Mouse (Mus musculus): ENCODE results near the gene Map2k2. TPM values are rescaled to one million over a fixed set of nuclear protein-coding genes. Genes with fewer than 3 reads are reported as not detected.

Gene Map2k2
- total and polyA plus RNA-seq, 3 experiments: 67.2 to 127 (median 120) TPM

DNA sequence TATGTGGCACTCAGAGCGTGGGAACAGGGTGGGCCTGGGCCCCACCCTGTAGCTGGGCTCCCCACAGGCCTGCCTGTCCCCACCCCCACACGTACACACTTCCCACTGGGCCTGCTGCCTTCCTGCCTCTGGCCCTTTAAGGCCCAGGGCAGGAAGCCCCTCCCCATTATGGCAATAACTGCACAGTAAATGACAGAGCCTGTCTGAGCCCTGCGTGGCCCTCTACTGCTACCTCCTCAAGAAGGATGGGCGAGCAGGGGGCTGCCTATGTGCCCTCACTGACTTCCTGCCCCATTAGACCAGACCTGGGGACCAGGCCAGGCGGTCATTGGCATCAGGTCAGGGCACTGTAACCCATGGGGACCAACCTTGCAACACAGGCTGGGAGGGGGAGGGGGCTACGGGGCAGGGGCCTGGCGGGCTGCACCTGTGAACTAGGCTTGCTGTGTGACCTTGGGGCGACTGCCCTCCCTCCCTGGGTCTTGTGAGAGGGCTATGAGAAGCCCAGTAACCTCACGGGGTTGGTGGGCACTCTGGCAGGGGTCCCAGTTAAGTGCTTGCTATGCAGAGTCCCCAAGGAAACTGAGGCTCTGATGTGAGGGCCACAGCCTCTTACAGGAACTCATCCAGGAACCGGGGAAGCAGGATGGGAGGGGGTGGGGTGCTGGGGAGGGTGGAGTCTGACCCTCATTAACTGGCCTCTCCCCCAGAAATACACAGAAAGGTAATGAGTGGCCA, 35.2 kb downstream of the Map2k2 start:
- Histone ChIP-seq H3K4me2 (ENCODE audit: insufficient read depth, low read depth, poor library complexity, severe bottlenecking) (peak overlapping the region; percentile 77), H3K4me1 (ENCODE audit: control insufficient read depth in 1 of 2, insufficient read depth in 2 of 2) (peaks cover 28 to 68% of the 10 kb centered on the region in 2 experiments), H3K4me3 (replicated peaks in 1 of 3; ENCODE audit: low read depth in 2 of 3, low read length in 2 of 3, poor library complexity in 1 of 3) (peak overlapping the region; percentile 16 to 77 (median 36)), H3K9ac (ENCODE audit: insufficient read depth, low read depth) (peak overlapping the region; percentile 96), H3K9me3 (replicated peaks; ENCODE audit: low read length) (no peaks in the 10 kb centered on the region), H3K79me2 (replicated peaks; ENCODE audit: control insufficient read depth, extremely low read depth, insufficient read depth, poor library complexity, severe bottlenecking) (peaks cover 80% of the 10 kb centered on the region), H3K27me3 (replicated peaks) (no peaks in the 10 kb centered on the region), H3K36me3 (replicated peaks in 1 of 2; ENCODE audit: control insufficient read depth in 1 of 2, insufficient read depth in 1 of 2, low read length in 1 of 2) (peaks cover 27 to 56% of the 10 kb centered on the region in 2 experiments), H3K27ac (ENCODE audit: insufficient read depth, low read depth) (no peak overlapping the region)
- in situ Hi-C loops (cut with MboI; ENCODE audit: low pct_ligation_motif_present, low pct_unique_long_range_greater_than_20kb, low sequenced_read_pairs) (no loop called here), dilution Hi-C loops (cut with MboI; ENCODE audit: extremely low pct_ligation_motif_present, extremely low pct_unique_long_range_greater_than_20kb, low sequenced_read_pairs) (no loop called here)
- no peak for DNase-seq (ENCODE audit: extremely low read depth)
- TF ChIP-seq SIN3A (IDR thresholded peaks at IDR 0.05; ENCODE audit: low read length) (no peak), JUN (IDR thresholded peaks at IDR 0.05; ENCODE audit: insufficient read depth, low read depth, low read length) (no peak), ZNF384 (IDR thresholded peaks at IDR 0.05; ENCODE audit: low read depth, low read length) (no peak), TCF12 (IDR thresholded peaks at IDR 0.05; ENCODE audit: low read depth, low read length) (no peak), RAD21 (IDR thresholded peaks at IDR 0.05; ENCODE audit: low read depth, low read length) (no peak), KAT2A (IDR thresholded peaks at IDR 0.05; ENCODE audit: insufficient replicate concordance, low read length) (no peak)

DNA sequence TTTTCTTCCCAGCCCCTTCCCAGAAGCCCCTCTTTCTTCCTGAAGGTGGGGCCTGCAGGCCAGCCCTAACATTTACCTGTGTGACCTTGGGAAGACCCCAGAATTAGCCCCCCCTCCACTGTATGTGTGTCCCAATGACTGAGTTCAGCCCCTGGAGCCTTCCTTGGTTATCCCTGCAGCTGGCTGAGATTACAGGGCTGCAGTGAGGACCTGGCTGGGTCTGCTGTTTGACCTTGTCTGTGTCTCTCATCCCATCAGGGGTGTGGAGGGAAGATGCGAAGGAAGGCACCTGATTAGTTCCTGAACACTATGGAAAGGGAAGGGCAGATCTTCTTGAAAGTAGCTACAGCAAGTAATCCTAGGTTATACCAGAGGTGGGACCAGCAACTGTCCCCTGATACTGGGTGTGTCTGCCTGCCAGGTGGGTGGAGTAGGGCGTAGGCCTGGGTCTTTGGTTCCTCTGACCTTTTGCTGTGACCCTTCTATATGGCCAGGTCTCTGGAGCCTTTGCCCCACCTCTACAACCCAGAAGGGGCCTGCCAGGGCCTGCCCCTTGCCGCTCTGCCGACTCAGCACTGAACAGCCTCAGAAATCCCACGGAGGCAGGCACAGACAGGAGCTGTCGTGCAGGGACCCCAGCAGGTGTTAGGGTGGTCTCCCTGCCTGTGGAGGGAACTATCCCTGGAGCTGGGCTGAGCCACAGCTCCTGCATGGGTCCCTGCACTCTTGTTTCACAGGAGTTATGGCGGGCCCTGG, 35.9 kb downstream of the Map2k2 start:
- Histone ChIP-seq H3K4me3 (replicated peaks in 1 of 3; ENCODE audit: low read depth in 2 of 3, low read length in 2 of 3, poor library complexity in 1 of 3) (no peak overlapping the region), H3K4me2 (ENCODE audit: insufficient read depth, low read depth, poor library complexity, severe bottlenecking) (peak overlapping the region; percentile 77), H3K36me3 (replicated peaks in 1 of 2; ENCODE audit: control insufficient read depth in 1 of 2, insufficient read depth in 1 of 2, low read length in 1 of 2) (peaks cover 32 to 63% of the 10 kb centered on the region in 2 experiments), H3K9ac (ENCODE audit: insufficient read depth, low read depth) (0 out of 2 replicates have a peak overlapping the region, but pooled peaks have one; percentile 4), H3K4me1 (ENCODE audit: control insufficient read depth in 1 of 2, insufficient read depth in 2 of 2) (peaks cover 28 to 75% of the 10 kb centered on the region in 2 experiments), H3K79me2 (replicated peaks; ENCODE audit: control insufficient read depth, extremely low read depth, insufficient read depth, poor library complexity, severe bottlenecking) (peaks cover 88% of the 10 kb centered on the region), H3K27me3 (replicated peaks) (no peaks in the 10 kb centered on the region), H3K9me3 (replicated peaks; ENCODE audit: low read length) (no peaks in the 10 kb centered on the region), H3K27ac (ENCODE audit: insufficient read depth, low read depth) (0 out of 2 replicates have a peak overlapping the region, but pooled peaks have one; percentile 40)
- in situ Hi-C loops (cut with MboI; ENCODE audit: low pct_ligation_motif_present, low pct_unique_long_range_greater_than_20kb, low sequenced_read_pairs) (no loop called here), dilution Hi-C loops (cut with MboI; ENCODE audit: extremely low pct_ligation_motif_present, extremely low pct_unique_long_range_greater_than_20kb, low sequenced_read_pairs) (no loop called here)
- no peak for DNase-seq (ENCODE audit: extremely low read depth)
- TF ChIP-seq BHLHE40 (IDR thresholded peaks at IDR 0.05; ENCODE audit: low read depth, low read length) (no peak), ZKSCAN1 (IDR thresholded peaks at IDR 0.05; ENCODE audit: borderline replicate concordance, low read depth, low read length) (no peak), NRF1 (IDR thresholded peaks at IDR 0.05; ENCODE audit: low read depth, low read length) (no peak), RCOR1 (conservative IDR thresholded peaks at IDR 0.05; ENCODE audit: low read depth, low read length) (no peak), ELF1 (IDR thresholded peaks at IDR 0.05; ENCODE audit: low read depth, low read length) (0 out of 2 replicates have a peak, but pooled peaks have one; percentile 13), CHD1 (IDR thresholded peaks at IDR 0.05; ENCODE audit: low read depth, low read length) (0 out of 2 replicates have a peak, but pooled peaks have one; percentile 46), UBTF (IDR thresholded peaks at IDR 0.05; ENCODE audit: low read depth, low read length) (no peak), MAFK (IDR thresholded peaks at IDR 0.05; ENCODE audit: insufficient replicate concordance, low read length) (peak; percentile 75; the same call in 1 of the 2 replicates), ZNF384 (IDR thresholded peaks at IDR 0.05; ENCODE audit: low read depth, low read length) (no peak), SIN3A (IDR thresholded peaks at IDR 0.05; ENCODE audit: low read length) (no peak)

Measured in CH12.LX (cell line).